Mouse (Mus musculus) stomach, postnatal 0 days (tissue): ENCODE data around the gene Thrsp. TPM values are rescaled to one million over a fixed set of nuclear protein-coding genes. Genes with fewer than 3 reads are reported as not detected.

Source experiments
- ATAC-seq: fragments of 200-750 bp; cut with Nextera tagmentation; 2 replicates; pipeline ENCODE4 v1.8.0; 2017; ENCODE audit not compliant: low FRiP score, low TSS enrichment
- DNase-seq: peaks from one replicate; pipeline ENCODE4 v3.0.0-alpha.2; 2016; ENCODE audit warnings: low spot score
- H3K27ac ChIP-seq: fragments of 300-500 bp; sonication (generic); replicated peaks from 2 replicates; pipeline ENCODE4 v1.5.1; 2014; ENCODE audit warnings: mild to moderate bottlenecking, control low read depth
- H3K27me3 ChIP-seq: fragments of 300-500 bp; sonication (generic); 2 replicates; pipeline ENCODE4 v1.6.1; 2014; ENCODE audit warnings: low read length; ENCODE audit not compliant: control insufficient read depth, insufficient read depth
- H3K36me3 ChIP-seq: fragments of 300-500 bp; sonication (generic); 2 replicates; pipeline ENCODE4 v1.6.1; 2014; ENCODE audit warnings: low read length, mixed read lengths; ENCODE audit not compliant: control insufficient read depth, insufficient read depth
- H3K4me1 ChIP-seq: fragments of 300-500 bp; sonication (generic); replicated peaks from 2 replicates; pipeline ENCODE4 v1.6.1; 2014; ENCODE audit warnings: antibody characterized with exemption; ENCODE audit not compliant: control insufficient read depth, insufficient read depth
- H3K4me2 ChIP-seq: fragments of 300-500 bp; sonication (generic); replicated peaks from 2 replicates; pipeline ENCODE4 v1.6.1; 2014; ENCODE audit warnings: low read depth, mild to moderate bottlenecking, control low read depth, moderate library complexity
- H3K4me3 ChIP-seq: fragments of 300-500 bp; sonication (generic); 2 replicates; pipeline ENCODE4 v1.5.1; 2014; ENCODE audit warnings: low read depth, low read length, control low read depth
- H3K9ac ChIP-seq: fragments of 300-500 bp; sonication (generic); 2 replicates; pipeline ENCODE4 v1.6.1; 2014; ENCODE audit warnings: mild to moderate bottlenecking, low read length, control low read depth, mixed read lengths
- H3K9me3 ChIP-seq: fragments of 300-500 bp; sonication (generic); 2 replicates; pipeline ENCODE4 v1.6.1; 2016; ENCODE audit warnings: low read length; ENCODE audit not compliant: control insufficient read depth
- CTCF ChIP-seq: IDR thresholded peaks from 2 replicates; pipeline ENCODE4 v1.5.1; 2016; ENCODE audit warnings: antibody characterized with exemption, low read depth, mild to moderate bottlenecking, moderate library complexity
- EP300 ChIP-seq: optimal IDR thresholded peaks from 2 replicates; pipeline ENCODE3; 2016; ENCODE audit warnings: antibody characterized with exemption
- WGBS: fragments of 180-500 bp; shearing (Covaris S2); extraction: QIAGEN DNeasy Blood & Tissue Kit; methylation state at CpG from one replicate; pipeline ENCODE4 v1.1.7; 2014; 5-methylcytosine and 5-hydroxymethylcytosine counted together
- polyA plus RNA-seq: library from polyadenylated mRNA; unstranded; fragments of >200 nt; fragmentation: Nextera tagmentation; extraction: Ambion mirVana; gene quantifications from 2 replicates; pipeline ENCODE4 v1.2.1, GENCODE M21; 2015

Thrsp gene
- polyA plus RNA-seq, 1 experiment from 2014 or later, result 1.4 TPM

- DNase-seq (no peak), ATAC-seq (no peak)
- no peaks in the 10 kb centered on the region for H3K9me3 ChIP-seq
- TF ChIP-seq EP300 (no peak), CTCF (no peak)
- no peak overlapping the region for H3K9ac ChIP-seq
- H3K27me3 ChIP-seq, result no peaks in the 10 kb centered on the region
- 97% methylated on average over 1 of the region's 1 CpGs for WGBS
- no peak overlapping the region for H3K4me3 ChIP-seq
- H3K27ac ChIP-seq, result no peak overlapping the region
- peaks cover 4% of the 10 kb centered on the region for H3K36me3 ChIP-seq
- no peak overlapping the region for H3K4me2 ChIP-seq
- no peaks in the 10 kb centered on the region for H3K4me1 ChIP-seq
These were observed 3.5 kb downstream of the Thrsp start for GRCm38 (mm10) chr7:97413981-97414380.

GRCm38 (mm10) chr7:97411575-97411974, 6.0 kb downstream of the Thrsp start:
- Histone ChIP-seq H3K9ac (no peak overlapping the region), H3K4me2 (no peak overlapping the region), H3K4me3 (no peak overlapping the region), H3K9me3 (no peaks in the 10 kb centered on the region), H3K4me1 (no peaks in the 10 kb centered on the region), H3K27me3 (no peaks in the 10 kb centered on the region), H3K36me3 (peaks cover 4% of the 10 kb centered on the region), H3K27ac (no peak overlapping the region)
- 85% methylated on average over 3 of the region's 3 CpGs for WGBS
- no peak for DNase-seq
- TF ChIP-seq CTCF (peak; percentile 65), EP300 (no peak)
- ATAC-seq, result no peak

GRCm38 (mm10) chr7:97411106-97411505, 6.4 kb downstream of the Thrsp start:
- TF ChIP-seq EP300, result no peak
- TF ChIP-seq CTCF, result no peak
- Histone ChIP-seq H3K4me1 (no peaks in the 10 kb centered on the region), H3K27ac (no peak overlapping the region), H3K9me3 (no peaks in the 10 kb centered on the region), H3K4me3 (no peak overlapping the region), H3K36me3 (peaks cover 4% of the 10 kb centered on the region), H3K9ac (no peak overlapping the region), H3K27me3 (no peaks in the 10 kb centered on the region), H3K4me2 (no peak overlapping the region)
- DNase-seq (no peak), ATAC-seq (no peak)
- WGBS, result 78% methylated on average over 2 of the region's 2 CpGs

GRCm38 (mm10) chr7:97407145-97407544, 10.4 kb downstream of the Thrsp start:
- WGBS, result 44% methylated on average over 10 of the region's 10 CpGs

GRCm38 (mm10) chr7:97399960-97400715, 17.4 kb downstream of the Thrsp start, which contains the start of gene Ndufc2:
TSS of gene Ndufc2 (plus strand) at chr7:97400003.
- peak within 1 kb of the TSS; percentile 97 for H3K4me3 ChIP-seq
- peak within 1 kb of the TSS; percentile 98 for H3K9ac ChIP-seq
- under 1% methylated on average over 54 of the region's 54 CpGs for WGBS
- H3K27me3 ChIP-seq, result no peaks in the 10 kb centered on the region
- TF ChIP-seq EP300 (no peak), CTCF (no peak)
- peaks cover 4% of the 10 kb centered on the region; the same call in 1 of the 2 replicates for H3K4me1 ChIP-seq
- H3K4me2 ChIP-seq, result peak within 1 kb of the TSS; percentile 73
- DNase-seq (peak; percentile 82), ATAC-seq (peak; percentile 94)
- H3K36me3 ChIP-seq, result no peaks in the 10 kb centered on the region
- H3K27ac ChIP-seq, result peak within 1 kb of the TSS; percentile 89
- H3K9me3 ChIP-seq, result no peaks in the 10 kb centered on the region

More at GRCm38 (mm10) chr7:97407145-97407544, 10.4 kb downstream of the Thrsp start:
- no peaks in the 10 kb centered on the region for H3K27me3 ChIP-seq
- H3K9ac ChIP-seq, result no peak overlapping the region
- no peaks in the 10 kb centered on the region for H3K4me1 ChIP-seq
- H3K27ac ChIP-seq, result no peak overlapping the region
- peaks cover 4% of the 10 kb centered on the region for H3K36me3 ChIP-seq
- no peak overlapping the region for H3K4me2 ChIP-seq
- TF ChIP-seq CTCF (no peak), EP300 (no peak)
- no peak overlapping the region for H3K4me3 ChIP-seq
- no peak for DNase-seq
- peak; percentile 38; the same call in 1 of the 2 replicates for ATAC-seq
- no peaks in the 10 kb centered on the region for H3K9me3 ChIP-seq

GRCm38 (mm10) chr7:97398943-97399342, 18.6 kb downstream of the Thrsp start:
- DNase-seq (no peak), ATAC-seq (no peak)
- TF ChIP-seq CTCF (no peak), EP300 (no peak)
- Histone ChIP-seq H3K27ac (no peak overlapping the region), H3K27me3 (no peaks in the 10 kb centered on the region), H3K9ac (no peak overlapping the region), H3K4me3 (no peak overlapping the region), H3K9me3 (no peaks in the 10 kb centered on the region), H3K4me1 (peaks cover 4% of the 10 kb centered on the region; the same call in 1 of the 2 replicates), H3K36me3 (no peaks in the 10 kb centered on the region), H3K4me2 (no peak overlapping the region)
- WGBS, result 82% methylated on average over 6 of the region's 6 CpGs
